Mouse (Mus musculus) embryonic facial prominence, embryonic 12.5 days (tissue): ENCODE measurements around the gene Leo1. TPM values are rescaled to one million over a fixed set of nuclear protein-coding genes. Genes with fewer than 3 reads are reported as not detected.

ENCODE experiments used
- ATAC-seq: fragments of 200-750 bp; cut with Nextera tagmentation; 2 replicates; pipeline ENCODE4 v1.8.0; 2017; ENCODE audit not compliant: insufficient number of reproducible peaks, insufficient read depth, low FRiP score, low TSS enrichment
- H3K27ac ChIP-seq: fragments of 300-500 bp; sonication (generic); 2 replicates; pipeline ENCODE4 v1.5.1; 2016; ENCODE audit warnings: mild to moderate bottlenecking
- H3K27me3 ChIP-seq: fragments of 300-500 bp; sonication (generic); 2 replicates; pipeline ENCODE4 v1.6.1; 2016; ENCODE audit warnings: mild to moderate bottlenecking, moderate library complexity
- H3K36me3 ChIP-seq: fragments of 300-500 bp; sonication (generic); 2 replicates; pipeline ENCODE4 v1.6.1; 2016; ENCODE audit warnings: mild to moderate bottlenecking
- H3K4me1 ChIP-seq: fragments of 300-500 bp; sonication (generic); 2 replicates; pipeline ENCODE4 v1.6.1; 2016
- H3K4me2 ChIP-seq: fragments of 300-500 bp; sonication (generic); replicated peaks from 2 replicates; pipeline ENCODE4 v1.6.1; 2016; ENCODE audit warnings: mild to moderate bottlenecking, moderate library complexity
- H3K4me3 ChIP-seq: fragments of 300-500 bp; sonication (generic); 2 replicates; pipeline ENCODE4 v1.5.1; 2016; ENCODE audit warnings: mild to moderate bottlenecking
- H3K9ac ChIP-seq: fragments of 300-500 bp; sonication (generic); 2 replicates; pipeline ENCODE4 v1.6.1; 2016; ENCODE audit warnings: mild to moderate bottlenecking, moderate library complexity
- H3K9me3 ChIP-seq: fragments of 300-500 bp; sonication (generic); 2 replicates; pipeline ENCODE4 v1.6.1; 2016; ENCODE audit warnings: mild to moderate bottlenecking, moderate library complexity
- WGBS: fragments of 180-500 bp; shearing (Covaris S2); methylation state at CpG from one replicate; pipeline ENCODE4 v1.1.7; 2016; 5-methylcytosine and 5-hydroxymethylcytosine counted together
- polyA plus RNA-seq: library from polyadenylated mRNA; unstranded; fragments of >200 nt; fragmentation: Nextera tagmentation; extraction: Ambion mirVana; gene quantifications from 2 replicates; pipeline ENCODE4 v1.2.1, GENCODE M21; 2016

Leo1 gene
- polyA plus RNA-seq, 1 experiment from 2014 or later, result 53.5 TPM

DNA sequence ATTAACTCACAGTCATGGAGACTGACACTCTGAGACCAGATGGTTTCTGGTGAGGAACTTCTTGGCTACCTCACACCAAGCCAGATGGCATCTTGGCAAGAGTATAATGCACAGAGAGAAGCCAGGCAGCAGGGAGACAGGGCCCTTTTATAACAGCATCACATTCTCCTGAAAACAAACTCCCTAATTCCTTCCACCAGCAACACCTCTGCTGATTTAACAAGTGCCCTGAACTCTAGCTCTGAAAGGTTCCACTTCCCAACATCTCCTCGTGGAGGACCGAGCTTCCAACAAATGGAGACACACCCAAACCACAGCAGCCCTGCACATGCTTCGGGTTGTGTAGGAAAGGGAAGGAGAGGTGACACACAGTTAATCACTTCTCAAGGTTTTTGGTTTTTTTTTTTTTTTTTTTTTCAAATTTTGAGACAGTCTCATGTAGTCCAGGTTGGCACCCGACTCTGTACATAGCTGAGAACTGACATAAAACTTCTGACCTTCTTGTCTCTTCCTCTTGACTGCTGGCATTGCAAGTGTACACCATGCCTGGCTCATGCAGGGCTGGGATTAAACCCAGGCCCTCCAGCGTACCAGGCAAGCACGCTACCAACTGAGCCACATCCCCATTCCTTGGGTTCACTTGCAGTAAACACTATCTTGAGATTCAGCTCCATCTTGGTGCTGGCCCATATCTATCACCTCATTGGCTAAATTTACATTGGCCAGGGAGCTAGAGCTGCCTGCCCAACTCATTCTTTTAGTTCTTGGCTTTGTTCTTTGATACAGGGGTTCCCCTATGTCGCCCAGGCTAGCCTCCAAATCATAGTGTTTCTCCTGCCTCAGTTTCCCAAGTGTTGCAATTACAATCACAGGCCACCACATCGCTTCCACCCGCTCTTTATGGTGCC lies 13.7 kb upstream of the Leo1 start:
- no peak for ATAC-seq
- H3K36me3 ChIP-seq, result no peaks in the 10 kb centered on the region
- peaks cover 12% of the 10 kb centered on the region; the same call in 1 of the 2 replicates for H3K4me1 ChIP-seq
- no peaks in the 10 kb centered on the region for H3K27me3 ChIP-seq
- H3K9me3 ChIP-seq, result no peaks in the 10 kb centered on the region
- no peak overlapping the region for H3K27ac ChIP-seq
- 84% methylated on average over 9 of the region's 9 CpGs for WGBS
- no peak overlapping the region for H3K4me3 ChIP-seq
- H3K9ac ChIP-seq, result no peak overlapping the region
- H3K4me2 ChIP-seq, result no peak overlapping the region

DNA sequence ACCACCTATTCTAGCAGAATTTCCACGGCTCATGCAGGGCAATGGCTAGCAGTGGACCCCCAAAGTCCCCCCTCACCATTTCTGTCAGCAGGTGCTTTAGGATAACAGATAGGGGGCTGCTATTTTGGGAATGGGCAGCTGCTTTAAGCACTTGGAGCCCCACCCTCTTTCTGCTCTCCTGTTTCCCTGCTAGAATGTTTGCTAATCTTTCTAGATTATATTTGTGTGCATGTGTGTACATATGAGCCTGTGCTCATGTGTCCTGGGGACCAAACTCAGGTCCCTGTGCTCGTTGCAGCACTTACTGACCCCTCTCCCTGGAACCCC lies 13.1 kb upstream of the Leo1 start:
- Histone ChIP-seq H3K9me3 (no peaks in the 10 kb centered on the region), H3K9ac (no peak overlapping the region), H3K27me3 (no peaks in the 10 kb centered on the region), H3K4me1 (peaks cover 12% of the 10 kb centered on the region; the same call in 1 of the 2 replicates), H3K36me3 (no peaks in the 10 kb centered on the region), H3K4me3 (no peak overlapping the region), H3K27ac (no peak overlapping the region), H3K4me2 (no peak overlapping the region)
- 69% methylated on average over 2 of the region's 2 CpGs for WGBS
- no peak for ATAC-seq

GRCm38 (mm10) chr9:75429040-75429439 lies 12.3 kb upstream of the Leo1 start:
- no peak for ATAC-seq
- WGBS, result 84% methylated on average over 2 of the region's 2 CpGs
- Histone ChIP-seq H3K4me1 (peaks cover 9% of the 10 kb centered on the region; the same call in 1 of the 2 replicates), H3K27ac (no peak overlapping the region), H3K9me3 (no peaks in the 10 kb centered on the region), H3K9ac (no peak overlapping the region), H3K4me3 (no peak overlapping the region), H3K36me3 (no peaks in the 10 kb centered on the region), H3K27me3 (no peaks in the 10 kb centered on the region), H3K4me2 (no peak overlapping the region)

GRCm38 (mm10) chr9:75429657-75430056 lies 11.7 kb upstream of the Leo1 start:
- Histone ChIP-seq H3K9me3 (no peaks in the 10 kb centered on the region), H3K27me3 (no peaks in the 10 kb centered on the region), H3K4me3 (no peak overlapping the region), H3K27ac (no peak overlapping the region), H3K36me3 (no peaks in the 10 kb centered on the region), H3K9ac (no peak overlapping the region), H3K4me2 (no peak overlapping the region), H3K4me1 (peaks cover 9% of the 10 kb centered on the region; the same call in 1 of the 2 replicates)
- ATAC-seq, result no peak
- 84% methylated on average over 1 of the region's 1 CpGs for WGBS

DNA sequence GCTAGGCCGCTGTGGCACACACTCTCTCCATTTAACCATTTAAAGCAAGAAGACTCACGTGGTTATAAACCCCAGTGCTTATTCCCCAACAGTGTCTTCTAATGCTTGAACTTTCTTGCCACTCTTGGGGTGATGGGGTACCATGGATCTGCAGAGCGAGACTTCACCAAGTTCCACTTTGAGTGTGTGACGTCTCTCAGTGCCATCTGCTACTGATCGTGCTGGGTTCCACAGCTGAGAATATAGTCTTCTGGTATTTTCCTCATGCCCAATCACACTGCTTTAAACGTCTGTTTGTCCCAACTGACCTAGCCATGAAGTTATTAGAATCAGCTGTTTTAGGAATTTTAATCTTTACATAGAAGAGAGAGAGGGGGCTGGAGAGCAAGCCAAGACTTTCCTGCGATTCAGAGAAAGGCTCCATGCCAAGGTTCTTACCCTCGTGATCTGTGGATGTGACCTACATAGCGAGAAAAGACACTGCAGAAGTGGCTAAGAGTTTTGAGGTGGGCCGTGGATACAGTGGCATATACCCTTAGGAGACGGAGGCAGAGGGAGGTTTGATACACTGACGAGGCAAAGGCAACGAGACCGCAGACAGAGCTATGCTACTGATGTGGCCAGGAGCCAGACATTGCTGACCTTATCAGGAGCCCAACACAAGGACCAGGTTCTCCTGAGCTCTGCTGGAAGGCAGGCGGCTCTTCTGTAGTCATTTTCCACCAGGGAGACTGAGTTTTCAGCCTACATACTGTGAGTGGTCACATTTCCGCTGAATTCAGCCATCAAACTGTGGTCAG lies 10.3 kb upstream of the Leo1 start:
- Histone ChIP-seq H3K4me3 (no peak overlapping the region), H3K36me3 (no peaks in the 10 kb centered on the region), H3K9me3 (no peaks in the 10 kb centered on the region), H3K9ac (no peak overlapping the region), H3K27ac (peak overlapping the region; percentile 46; the same call in 1 of the 2 replicates), H3K4me1 (peaks cover 12% of the 10 kb centered on the region), H3K27me3 (no peaks in the 10 kb centered on the region), H3K4me2 (no peak overlapping the region)
- WGBS, result 58% methylated on average over 16 of the region's 16 CpGs
- no peak for ATAC-seq

- H3K9ac ChIP-seq, result no peak overlapping the region
- no peak overlapping the region for H3K4me3 ChIP-seq
- no peak for ATAC-seq
- H3K27ac ChIP-seq, result no peak overlapping the region
- H3K4me1 ChIP-seq, result peaks cover 12% of the 10 kb centered on the region
- WGBS, result 80% methylated on average over 3 of the region's 3 CpGs
- H3K36me3 ChIP-seq, result no peaks in the 10 kb centered on the region
- no peak overlapping the region for H3K4me2 ChIP-seq
- no peaks in the 10 kb centered on the region for H3K27me3 ChIP-seq
- H3K9me3 ChIP-seq, result no peaks in the 10 kb centered on the region
Observed at GRCm38 (mm10) chr9:75432694-75433093, 8.6 kb upstream of the Leo1 start.

- Histone ChIP-seq H3K9me3 (no peaks in the 10 kb centered on the region), H3K4me3 (no peak overlapping the region), H3K27me3 (no peaks in the 10 kb centered on the region), H3K36me3 (no peaks in the 10 kb centered on the region), H3K27ac (no peak overlapping the region), H3K4me2 (no peak overlapping the region), H3K9ac (no peak overlapping the region), H3K4me1 (peaks cover 12% of the 10 kb centered on the region)
- ATAC-seq, result no peak
- 46% methylated on average over 7 of the region's 7 CpGs for WGBS
Observed at GRCm38 (mm10) chr9:75434172-75434793, 7.0 kb upstream of the Leo1 start.

DNA sequence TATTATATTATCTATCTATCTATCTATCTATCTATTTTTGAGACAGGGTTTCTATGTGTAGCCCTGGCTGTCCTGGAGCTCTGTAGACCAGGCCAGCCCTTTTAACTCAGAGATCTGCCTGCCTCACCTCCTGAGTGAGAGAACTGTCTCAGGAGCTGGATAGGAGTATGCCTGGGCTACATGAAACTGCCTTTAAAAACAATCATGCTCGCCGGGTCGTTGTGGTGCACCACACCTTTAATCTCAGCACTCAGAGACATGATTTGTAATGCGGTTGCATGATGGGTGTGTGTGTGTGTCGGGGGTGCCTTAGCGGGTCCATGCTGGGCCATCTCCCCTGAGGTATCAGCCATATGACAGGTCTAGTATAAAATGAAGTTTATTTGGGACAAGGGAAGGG lies 6.5 kb upstream of the Leo1 start:
- Histone ChIP-seq H3K9ac (no peak overlapping the region), H3K4me2 (no peak overlapping the region), H3K9me3 (no peaks in the 10 kb centered on the region), H3K4me1 (peaks cover 12% of the 10 kb centered on the region), H3K27me3 (no peaks in the 10 kb centered on the region), H3K4me3 (no peak overlapping the region), H3K36me3 (no peaks in the 10 kb centered on the region), H3K27ac (no peak overlapping the region)
- 71% methylated on average over 6 of the region's 6 CpGs for whole genome bisulfite sequencing
- no peak for ATAC-seq

DNA sequence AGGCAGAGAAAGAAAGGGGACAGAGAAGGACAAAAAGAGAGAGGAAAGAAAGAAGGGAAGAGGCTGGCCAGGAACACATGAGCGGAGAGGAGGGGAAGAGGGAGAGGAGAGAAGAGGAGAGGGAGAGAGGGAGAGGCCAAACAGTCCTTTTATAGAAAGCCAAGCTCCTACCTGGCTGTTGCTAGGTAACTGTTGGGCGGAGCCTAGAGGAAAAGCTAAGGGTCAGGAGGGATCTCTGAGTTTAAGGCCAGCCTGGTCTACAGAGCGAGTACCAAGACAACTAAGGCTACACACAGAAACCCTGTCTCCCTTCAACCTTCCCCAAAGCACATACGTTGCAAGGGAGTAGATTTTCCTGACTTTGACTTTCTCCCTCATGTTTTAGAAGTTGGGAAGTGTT lies 6.0 kb upstream of the Leo1 start:
- Histone ChIP-seq H3K27ac (no peak overlapping the region), H3K9ac (no peak overlapping the region), H3K4me2 (no peak overlapping the region), H3K27me3 (no peaks in the 10 kb centered on the region), H3K36me3 (no peaks in the 10 kb centered on the region), H3K4me3 (no peak overlapping the region), H3K4me1 (peaks cover 12% of the 10 kb centered on the region), H3K9me3 (no peaks in the 10 kb centered on the region)
- ATAC-seq, result no peak
- 74% methylated on average over 4 of the region's 4 CpGs for WGBS

DNA sequence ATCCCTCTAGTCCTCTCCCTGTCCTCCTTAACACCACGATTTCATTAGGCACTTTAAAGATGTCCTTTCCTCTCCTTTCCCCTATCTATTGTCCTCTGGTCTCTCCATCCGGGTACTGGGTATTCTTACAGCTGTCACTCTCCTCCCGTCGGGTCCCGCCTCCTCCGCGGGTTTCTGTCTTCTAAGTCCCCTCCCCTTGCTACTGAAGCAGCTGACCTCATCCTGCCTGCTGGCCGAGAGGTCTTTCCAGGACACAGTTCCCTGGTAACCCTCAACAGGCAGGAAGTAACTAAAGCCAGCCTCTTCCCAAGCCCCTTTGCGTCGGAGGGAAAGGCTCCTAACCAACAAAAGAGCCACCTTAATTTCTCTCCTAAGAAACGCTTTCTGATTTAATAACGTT lies 5.4 kb upstream of the Leo1 start:
- Histone ChIP-seq H3K4me3 (no peak overlapping the region), H3K4me2 (peak overlapping the region; percentile 29; the same call in 1 of the 2 replicates), H3K27ac (no peak overlapping the region), H3K36me3 (no peaks in the 10 kb centered on the region), H3K27me3 (no peaks in the 10 kb centered on the region), H3K4me1 (peaks cover 8% of the 10 kb centered on the region), H3K9ac (no peak overlapping the region), H3K9me3 (no peaks in the 10 kb centered on the region)
- WGBS, result 6% methylated on average over 12 of the region's 12 CpGs
- peak; percentile 29; the same call in 1 of the 2 replicates for ATAC-seq

DNA sequence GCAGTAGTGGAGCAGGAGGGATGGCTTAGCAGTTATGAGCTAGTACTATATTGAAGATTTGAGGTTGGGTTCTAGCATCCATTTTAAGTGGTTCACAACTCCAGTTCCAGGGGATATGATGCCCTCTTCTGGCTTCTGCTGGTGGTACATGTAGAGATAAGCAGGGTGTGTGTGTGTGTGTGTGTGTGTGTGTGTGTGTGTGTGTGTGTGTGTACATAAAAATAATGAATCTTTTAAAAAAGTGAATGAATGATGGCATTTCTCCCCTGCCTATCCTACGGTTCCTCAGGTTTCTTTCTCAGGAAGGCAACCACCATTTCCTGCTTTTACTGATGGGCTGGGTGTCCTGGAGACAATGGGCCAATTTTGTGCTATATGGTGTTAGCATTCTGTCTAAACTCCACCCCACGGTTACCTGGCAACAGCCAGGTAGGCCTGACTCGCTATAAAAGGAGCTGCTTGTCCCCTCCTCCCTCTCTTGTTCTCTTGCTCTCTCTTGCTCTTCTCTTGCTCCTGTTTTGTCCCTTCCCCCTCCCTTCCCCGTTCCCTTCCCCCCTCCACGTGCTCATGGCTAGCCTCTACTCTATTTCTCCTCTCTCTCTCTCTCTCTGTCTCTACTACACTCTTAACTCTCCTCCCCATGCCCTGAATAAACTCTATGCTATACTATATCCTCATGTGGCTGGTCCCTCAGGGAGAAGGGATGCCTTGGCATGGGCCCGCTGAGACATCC lies 3.5 kb upstream of the Leo1 start:
- no peak overlapping the region for H3K4me3 ChIP-seq
- no peaks in the 10 kb centered on the region for H3K27me3 ChIP-seq
- H3K4me2 ChIP-seq, result no peak overlapping the region
- 24% methylated on average over 6 of the region's 6 CpGs for WGBS
- no peak overlapping the region for H3K27ac ChIP-seq
- no peaks in the 10 kb centered on the region for H3K9me3 ChIP-seq
- peaks cover 10% of the 10 kb centered on the region for H3K4me1 ChIP-seq
- no peaks in the 10 kb centered on the region for H3K36me3 ChIP-seq
- H3K9ac ChIP-seq, result no peak overlapping the region
- ATAC-seq, result no peak
